In the genomic region with DNA sequence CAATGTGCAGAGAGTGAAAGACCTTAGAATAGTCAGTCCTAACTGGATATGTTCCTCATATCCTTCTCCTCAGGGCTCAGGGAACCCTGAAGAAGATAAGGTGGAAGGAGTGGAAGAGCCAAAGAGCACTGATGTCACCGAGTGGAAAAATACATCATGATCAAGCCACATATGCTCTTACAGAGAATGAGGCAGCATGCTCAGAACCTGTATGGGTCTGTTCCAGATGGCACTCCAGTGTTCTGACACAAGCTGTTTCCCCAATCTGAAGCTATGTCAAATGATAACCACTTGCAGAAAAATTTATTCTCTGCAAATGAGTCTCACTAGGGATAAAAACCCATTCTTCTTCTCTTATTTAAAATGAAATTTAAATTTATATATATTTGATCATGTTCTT, we compare ENCODE assay signal across 14 mouse cellular contexts.
"Had no signal": no experiment of that assay in that cellular context is flagged by ENCODE, and none has a peak within 500 bp of the region (broad histone marks: within the 10 kb centered on the region; RNA-seq: fewer than 3 reads in every experiment).

No protein-coding gene starts in this region.

- H3K27ac ChIP-seq: intestine, embryonic 15.5 days; kidney, embryonic 15.5 days; liver, embryonic 13.5 days; stomach, postnatal 0 days had no signal

- DNase-seq: kidney, adult 11 months; kidney, adult 8-10 months; kidney, postnatal 10 days; kidney, postnatal 36 days; liver, embryonic 13.5 days; lung, adult 2 months; lung, postnatal 14 days; lung, postnatal 4 days; midbrain, embryonic 14.5 days; thymus, postnatal 25 days had no signal

- H3K4me1 ChIP-seq: intestine, embryonic 15.5 days; kidney, embryonic 15.5 days; liver, embryonic 13.5 days had no signal

- H3K4me2 ChIP-seq: intestine, embryonic 15.5 days; kidney, embryonic 15.5 days; liver, embryonic 13.5 days; midbrain, embryonic 11.5 days had no signal

- H3K27me3 ChIP-seq: intestine, embryonic 15.5 days; kidney, embryonic 15.5 days; liver, embryonic 13.5 days had no signal

- H3K9me3 ChIP-seq: intestine, embryonic 15.5 days; kidney, embryonic 15.5 days; liver, embryonic 13.5 days had no signal

- H3K4me3 ChIP-seq: intestine, embryonic 15.5 days; kidney, embryonic 15.5 days; liver, embryonic 13.5 days had no signal

- ATAC-seq: intestine, embryonic 15.5 days had no signal

- H3K9ac ChIP-seq: intestine, embryonic 15.5 days; kidney, embryonic 15.5 days; liver, embryonic 13.5 days had no signal

- H3K36me3 ChIP-seq: intestine, embryonic 15.5 days; kidney, embryonic 15.5 days; liver, embryonic 13.5 days had no signal
